Mouse (Mus musculus) kidney, adult 2 months (tissue): Measurements from ENCODE around the gene Fam13a. TPM values are rescaled to one million over a fixed set of nuclear protein-coding genes. Genes with fewer than 3 reads are reported as not detected.

ENCODE experiments used
- DNase-seq: peaks from one replicate; pipeline ENCODE4 v3.0.0; 2021
- H3K27ac ChIP-seq: fragments of 200-500 bp; 2 replicates; pipeline ENCODE4 v1.5.1; 2012; ENCODE audit warnings: low read depth, low read length, control low read depth, inconsistent platforms; ENCODE audit not compliant: insufficient read depth
- H3K27me3 ChIP-seq: fragments of 200-500 bp; replicated peaks from 2 replicates; pipeline ENCODE4 v1.6.1; 2012; ENCODE audit warnings: mild to moderate bottlenecking, moderate library complexity, low read length, inconsistent platforms; ENCODE audit not compliant: control insufficient read depth, insufficient read depth
- H3K36me3 ChIP-seq: fragments of 200-500 bp; 2 replicates; pipeline ENCODE4 v1.6.1; 2012; ENCODE audit warnings: mild to moderate bottlenecking, moderate library complexity, low read length, inconsistent platforms; ENCODE audit not compliant: control insufficient read depth, insufficient read depth
- H3K4me1 ChIP-seq: fragments of 200-500 bp; 2 replicates; pipeline ENCODE4 v1.6.1; 2011; ENCODE audit warnings: low read length; ENCODE audit not compliant: control insufficient read depth, insufficient read depth
- H3K4me3 ChIP-seq: fragments of 200-500 bp; 2 replicates; pipeline ENCODE4 v1.5.1; 2011; ENCODE audit warnings: mild to moderate bottlenecking, low read depth, low read length, control low read depth; ENCODE audit not compliant: insufficient read depth
- CTCF ChIP-seq: fragments of 200-500 bp; conservative IDR thresholded peaks from 2 replicates; pipeline ENCODE4 v1.5.1; 2011; ENCODE audit warnings: low read depth, mild to moderate bottlenecking, control low read depth, low read length, moderate library complexity, mixed read lengths; ENCODE audit not compliant: insufficient read depth, insufficient read length
- POLR2A ChIP-seq: fragments of 200-500 bp; IDR thresholded peaks from one replicate; pipeline ENCODE4 v1.6.1; 2011; ENCODE audit warnings: low read depth, low read length, control low read depth
- WGBS: fragments of 180-500 bp; shearing (Covaris S2); methylation state at CpG from one replicate; pipeline ENCODE4 v1.1.7; 2018; 5-methylcytosine and 5-hydroxymethylcytosine counted together
- polyA plus RNA-seq: library from polyadenylated mRNA; depleted of rRNA; stranded (reverse); fragments of >200 nt; gene quantifications from 2 replicates; pipeline ENCODE4 v1.2.3, GENCODE M21; 2012; rRNA removed

Fam13a gene
- 21.3 and 22.5 TPM in 2 replicates for polyA plus RNA-seq

DNA sequence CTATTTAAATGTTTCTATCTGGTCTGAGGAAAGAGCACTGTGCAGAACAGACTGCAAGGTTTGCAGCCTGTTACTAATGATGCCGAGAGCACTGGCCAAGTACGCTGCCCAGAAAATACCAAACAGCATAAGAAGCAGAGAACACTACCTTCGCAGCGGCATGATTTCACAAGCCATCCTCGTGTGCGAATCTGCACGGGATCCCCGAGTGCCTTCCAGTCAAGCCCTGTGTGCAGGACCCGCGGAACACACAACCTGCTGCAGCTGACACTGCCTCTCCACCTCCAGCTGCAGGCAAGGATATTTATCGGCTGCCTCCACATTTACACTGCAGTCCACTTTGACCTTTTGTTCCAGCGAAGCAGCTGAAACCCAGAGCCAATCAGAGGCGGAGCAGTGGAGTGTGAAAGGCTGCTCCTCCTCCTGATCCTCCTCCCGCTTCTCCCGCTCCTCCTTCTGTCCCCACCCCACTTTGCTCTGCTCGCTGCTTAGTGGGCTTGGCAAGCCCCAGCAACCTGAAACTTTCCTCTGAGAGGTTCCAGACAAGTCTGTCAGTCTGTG, at the start of gene Fam13a:
Fam13a (minus strand) TSS at position 386 of the 561 bp plus-strand sequence.
- Histone ChIP-seq H3K4me3 (peak within 1 kb of the TSS; percentile 66), H3K4me1 (peaks cover 13% of the 10 kb centered on the region; the same call in 1 of the 2 replicates), H3K27me3 (no peaks in the 10 kb centered on the region), H3K36me3 (no peaks in the 10 kb centered on the region; the same call in 1 of the 2 replicates), H3K27ac (peak within 1 kb of the TSS; percentile 73)
- TF ChIP-seq POLR2A (peak; percentile 96), CTCF (no peak)
- under 1% methylated on average over 16 of the region's 16 CpGs for WGBS
- peak; percentile 97 for DNase-seq

GRCm38 (mm10) chr6:59072096-59073060, 48.0 kb upstream of the Fam13a start:
- DNase-seq = peak; percentile 86
- no peak overlapping the region for H3K4me3 ChIP-seq
- 46% methylated on average over 5 of the region's 5 CpGs for WGBS
- TF ChIP-seq CTCF (no peak), POLR2A (no peak)
- H3K27ac ChIP-seq = peak overlapping the region; percentile 81
- H3K4me1 ChIP-seq = peaks cover 18% of the 10 kb centered on the region
- no peaks in the 10 kb centered on the region for H3K27me3 ChIP-seq
- H3K36me3 ChIP-seq = no peaks in the 10 kb centered on the region

DNA sequence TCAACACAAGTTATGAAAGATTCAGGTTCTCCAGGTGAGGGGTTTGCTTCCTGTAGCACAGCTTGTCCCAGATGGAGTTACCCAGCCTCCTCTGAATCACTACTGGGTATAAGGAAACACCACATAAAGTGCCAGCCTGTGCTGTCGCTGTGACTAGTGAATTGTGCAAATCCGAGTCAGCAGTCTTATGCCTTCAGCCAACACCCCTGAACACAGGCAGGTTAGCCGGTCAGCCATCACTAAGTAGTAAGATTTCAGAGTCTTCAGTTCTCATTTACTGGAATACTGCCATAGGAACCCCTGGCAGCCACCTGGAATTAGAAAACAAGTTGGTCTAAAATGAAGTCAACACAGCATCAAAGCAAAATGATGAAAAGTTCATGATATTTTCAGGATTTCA, 47.3 kb upstream of the Fam13a start:
- no peak for TF ChIP-seq POLR2A
- no peak for TF ChIP-seq CTCF

DNA sequence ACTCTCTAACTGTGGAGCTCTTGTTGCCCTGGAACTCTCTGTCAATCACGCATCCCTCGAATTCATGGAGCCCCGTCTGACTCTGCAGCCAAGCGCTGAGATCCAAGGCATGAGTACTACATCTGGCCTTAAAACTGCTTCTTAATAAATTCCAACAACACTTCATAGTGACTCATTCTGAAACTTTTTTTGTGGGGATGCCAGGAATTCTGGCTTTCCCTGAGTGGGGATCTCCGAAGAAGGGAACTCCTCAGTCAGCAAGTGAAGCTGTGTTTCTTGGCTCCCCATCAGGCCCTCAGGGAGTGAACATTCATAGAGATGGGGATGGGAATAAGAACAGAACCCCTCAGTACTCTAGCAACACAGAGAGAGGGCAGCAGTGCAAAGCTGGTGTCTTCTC, 43.8 kb upstream of the Fam13a start:
- no peak for TF ChIP-seq POLR2A
- TF ChIP-seq CTCF = no peak
- no peak for DNase-seq
- H3K27ac ChIP-seq = no peak overlapping the region
- WGBS = 82% methylated on average over 5 of the region's 5 CpGs
- no peaks in the 10 kb centered on the region for H3K27me3 ChIP-seq
- no peaks in the 10 kb centered on the region for H3K36me3 ChIP-seq
- H3K4me3 ChIP-seq = no peak overlapping the region
- peaks cover 15% of the 10 kb centered on the region for H3K4me1 ChIP-seq

More for the DNA sequence above, 47.3 kb upstream of the Fam13a start:
- DNase-seq = peak; percentile 71
- Histone ChIP-seq H3K27ac (peak overlapping the region; percentile 80), H3K4me1 (peaks cover 18% of the 10 kb centered on the region), H3K4me3 (no peak overlapping the region), H3K27me3 (no peaks in the 10 kb centered on the region), H3K36me3 (no peaks in the 10 kb centered on the region)
- 17% methylated on average over 3 of the region's 3 CpGs for WGBS

- Histone ChIP-seq H3K36me3 (no peaks in the 10 kb centered on the region), H3K4me3 (no peak overlapping the region)
These were observed 40.1 kb upstream of the Fam13a start for GRCm38 (mm10) chr6:59064440-59064839.

GRCm38 (mm10) chr6:59053232-59053631, 28.9 kb upstream of the Fam13a start:
- WGBS = 28% methylated on average over 2 of the region's 2 CpGs
- H3K27me3 ChIP-seq = no peaks in the 10 kb centered on the region
- H3K4me3 ChIP-seq = no peak overlapping the region
- H3K27ac ChIP-seq = no peak overlapping the region
- TF ChIP-seq POLR2A (no peak), CTCF (no peak)
- H3K36me3 ChIP-seq = no peaks in the 10 kb centered on the region
- DNase-seq = peak; percentile 69
- peaks cover 6% of the 10 kb centered on the region; the same call in 1 of the 2 replicates for H3K4me1 ChIP-seq

More at GRCm38 (mm10) chr6:59064440-59064839, 40.1 kb upstream of the Fam13a start:
- H3K27me3 ChIP-seq = no peaks in the 10 kb centered on the region
- no peaks in the 10 kb centered on the region for H3K4me1 ChIP-seq
- WGBS = 39% methylated on average over 4 of the region's 4 CpGs
- no peak overlapping the region for H3K27ac ChIP-seq
- TF ChIP-seq CTCF = no peak
- no peak for TF ChIP-seq POLR2A
- no peak for DNase-seq

DNA sequence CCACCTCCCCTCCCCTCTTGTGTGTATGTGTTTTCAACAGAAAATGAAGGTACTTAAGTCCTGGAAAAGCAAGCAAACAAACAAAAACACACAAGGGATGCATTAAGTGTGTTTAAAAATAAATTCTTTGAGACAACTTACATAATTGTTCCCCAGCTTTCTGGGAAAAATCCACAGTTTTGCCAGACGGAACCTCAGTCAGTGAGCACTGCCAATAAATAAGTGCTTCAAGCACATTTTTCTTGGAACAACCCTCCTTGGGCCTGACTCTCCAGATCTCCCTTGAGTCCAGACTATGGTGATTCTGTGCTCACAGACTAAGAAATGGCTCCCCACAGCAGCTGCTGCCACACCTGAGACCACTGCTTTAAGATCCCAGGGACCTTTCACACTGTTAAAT, 15.4 kb upstream of the Fam13a start:
- no peaks in the 10 kb centered on the region for H3K4me1 ChIP-seq
- 55% methylated on average over 1 of the region's 1 CpGs for WGBS

More for the DNA sequence above, 15.4 kb upstream of the Fam13a start:
- Histone ChIP-seq H3K36me3 (no peaks in the 10 kb centered on the region), H3K4me3 (no peak overlapping the region), H3K27ac (no peak overlapping the region), H3K27me3 (no peaks in the 10 kb centered on the region)
- no peak for DNase-seq
- TF ChIP-seq POLR2A (no peak), CTCF (no peak)
